Mouse (Mus musculus) forebrain, postnatal 0 days (tissue): ENCODE results near the gene Mphosph6. TPM values are rescaled to one million over a fixed set of nuclear protein-coding genes. Genes with fewer than 3 reads are reported as not detected.

Experiments used
- ATAC-seq: fragments of 200-750 bp; cut with Nextera tagmentation; 2 replicates; pipeline ENCODE4 v1.8.0; 2017; ENCODE audit warnings: mild to moderate bottlenecking, moderate library complexity
- DNase-seq: peaks from one replicate; pipeline ENCODE4 v3.0.0-alpha.2; 2015
- H3K27ac ChIP-seq: fragments of 300-500 bp; sonication (generic); 2 replicates; pipeline ENCODE4 v1.5.1; 2014; ENCODE audit warnings: low read depth, mild to moderate bottlenecking, antibody characterized with exemption, low read length, moderate library complexity, mixed read lengths
- H3K27me3 ChIP-seq: fragments of 300-500 bp; sonication (generic); 2 replicates; pipeline ENCODE4 v1.6.1; 2014; ENCODE audit warnings: mild to moderate bottlenecking, low read length, mixed read lengths; ENCODE audit not compliant: insufficient read depth
- H3K36me3 ChIP-seq: fragments of 300-500 bp; sonication (generic); 2 replicates; pipeline ENCODE4 v1.6.1; 2014; ENCODE audit warnings: mild to moderate bottlenecking, moderate library complexity; ENCODE audit not compliant: insufficient read depth
- H3K4me1 ChIP-seq: fragments of 300-500 bp; sonication (generic); 2 replicates; pipeline ENCODE4 v1.6.1; 2014; ENCODE audit warnings: antibody characterized with exemption; ENCODE audit not compliant: insufficient read depth
- H3K4me2 ChIP-seq: fragments of 300-500 bp; sonication (generic); 2 replicates; pipeline ENCODE4 v1.6.1; 2014; ENCODE audit warnings: low read depth, mild to moderate bottlenecking, moderate library complexity
- H3K4me3 ChIP-seq: fragments of 300-500 bp; sonication (generic); 2 replicates; pipeline ENCODE4 v1.5.1; 2014; ENCODE audit warnings: low read depth, low read length, mixed read lengths
- H3K9ac ChIP-seq: fragments of 300-500 bp; sonication (generic); 2 replicates; pipeline ENCODE4 v1.6.1; 2014; ENCODE audit warnings: mild to moderate bottlenecking
- H3K9me3 ChIP-seq: fragments of 300-500 bp; sonication (generic); 2 replicates; pipeline ENCODE4 v1.6.1; 2016; ENCODE audit warnings: low read length
- CTCF ChIP-seq: sonication (generic); IDR thresholded peaks from 2 replicates; pipeline ENCODE4 v1.5.1; 2016; ENCODE audit warnings: antibody characterized with exemption, control low read depth, low read depth
- WGBS: fragments of 180-500 bp; shearing (Covaris S2); extraction: QIAGEN DNeasy Blood & Tissue Kit; methylation state at CpG from one replicate; pipeline ENCODE4 v1.1.7; 2014; 5-methylcytosine and 5-hydroxymethylcytosine counted together
- polyA plus RNA-seq: library from polyadenylated mRNA; unstranded; fragments of >200 nt; fragmentation: Nextera tagmentation; extraction: Ambion mirVana; gene quantifications from 2 replicates; pipeline ENCODE4 v1.2.1, GENCODE M21; 2015
- total RNA-seq: library from RNA; depleted of rRNA; stranded (reverse); fragments of >200 nt; gene quantifications from 2 replicates; pipeline ENCODE4 v1.2.3, GENCODE M21; 2014

Gene Mphosph6
- total and polyA plus RNA-seq, 2 experiments from 2014 or later = 18.5 to 38.8 TPM

GRCm38 (mm10) chr8:117771115-117771836 is 30.5 kb downstream of the Mphosph6 start:
- H3K27me3 ChIP-seq = no peaks in the 10 kb centered on the region
- 88% methylated on average over 9 of the region's 9 CpGs for WGBS
- ATAC-seq = no peak

DNA sequence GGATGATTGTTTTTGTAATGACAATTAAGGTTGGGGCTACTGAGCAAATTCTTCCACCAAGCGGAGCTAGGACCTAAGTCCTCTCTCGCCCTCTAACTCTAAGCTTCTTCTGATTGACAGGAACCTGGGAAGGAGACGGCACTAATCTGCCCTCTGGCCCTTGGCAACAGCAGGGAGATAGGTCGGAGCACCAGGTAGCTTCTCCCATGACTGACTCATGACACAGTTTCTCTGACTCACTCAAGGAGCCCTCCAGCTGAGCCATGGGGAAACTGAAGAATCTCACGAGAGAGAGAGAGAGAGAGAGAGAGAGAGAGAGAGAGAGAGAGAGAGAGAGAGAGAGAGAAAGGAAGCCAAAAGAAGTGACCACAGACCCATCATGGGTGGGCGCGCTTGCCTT is 32.8 kb downstream of the Mphosph6 start:
- DNase-seq (no peak), ATAC-seq (no peak)
- no peak overlapping the region for H3K9ac ChIP-seq
- no peaks in the 10 kb centered on the region for H3K36me3 ChIP-seq
- H3K4me1 ChIP-seq = no peaks in the 10 kb centered on the region
- no peak overlapping the region for H3K27ac ChIP-seq
- no peak overlapping the region for H3K4me3 ChIP-seq
- no peak overlapping the region for H3K4me2 ChIP-seq
- TF ChIP-seq CTCF = no peak
- no peaks in the 10 kb centered on the region for H3K27me3 ChIP-seq
- no peaks in the 10 kb centered on the region for H3K9me3 ChIP-seq
- 70% methylated on average over 7 of the region's 7 CpGs for whole genome bisulfite sequencing

More at GRCm38 (mm10) chr8:117771115-117771836, 30.5 kb downstream of the Mphosph6 start:
- no peak overlapping the region for H3K27ac ChIP-seq
- H3K9ac ChIP-seq = no peak overlapping the region
- no peak for DNase-seq
- H3K4me2 ChIP-seq = no peak overlapping the region
- TF ChIP-seq CTCF = no peak
- H3K9me3 ChIP-seq = no peaks in the 10 kb centered on the region
- no peaks in the 10 kb centered on the region for H3K36me3 ChIP-seq
- no peak overlapping the region for H3K4me3 ChIP-seq
- H3K4me1 ChIP-seq = no peaks in the 10 kb centered on the region

- ATAC-seq (no peak), DNase-seq (no peak)
- Histone ChIP-seq H3K4me1 (no peaks in the 10 kb centered on the region), H3K27me3 (no peaks in the 10 kb centered on the region), H3K27ac (no peak overlapping the region), H3K4me2 (no peak overlapping the region), H3K4me3 (no peak overlapping the region), H3K9me3 (no peaks in the 10 kb centered on the region), H3K36me3 (no peaks in the 10 kb centered on the region), H3K9ac (no peak overlapping the region)
- TF ChIP-seq CTCF = no peak
- 83% methylated on average over 5 of the region's 5 CpGs for WGBS
Measured at GRCm38 (mm10) chr8:117765947-117766346, 35.8 kb downstream of the Mphosph6 start.

- Histone ChIP-seq H3K27me3 (no peaks in the 10 kb centered on the region), H3K9ac (no peak overlapping the region), H3K36me3 (no peaks in the 10 kb centered on the region), H3K4me1 (no peaks in the 10 kb centered on the region), H3K4me3 (no peak overlapping the region), H3K9me3 (no peaks in the 10 kb centered on the region), H3K4me2 (no peak overlapping the region), H3K27ac (no peak overlapping the region)
- no peak for TF ChIP-seq CTCF
- ATAC-seq (no peak), DNase-seq (no peak)
- 81% methylated on average over 4 of the region's 4 CpGs for WGBS
Measured at GRCm38 (mm10) chr8:117764625-117765024, 37.1 kb downstream of the Mphosph6 start.

DNA sequence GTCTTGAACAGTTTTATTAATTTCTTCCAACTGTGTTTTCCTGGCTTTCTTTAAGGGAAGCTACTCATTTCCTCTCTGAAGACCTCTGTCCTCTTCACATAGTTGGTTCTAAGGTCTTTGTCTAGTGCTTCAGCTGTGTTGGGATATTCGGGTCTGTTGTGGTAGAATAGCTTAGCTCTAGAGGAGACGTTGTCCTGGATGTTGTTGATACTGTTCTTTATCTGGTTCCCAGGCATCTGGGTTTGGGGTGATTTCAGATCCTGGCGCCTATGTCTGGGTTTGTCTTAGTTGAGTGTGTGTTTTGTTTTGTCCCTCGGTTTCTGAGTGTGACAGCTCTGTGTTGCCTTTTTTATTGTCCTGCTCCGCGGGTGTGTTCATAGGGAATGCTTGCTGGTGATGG is 39.0 kb downstream of the Mphosph6 start:
- Histone ChIP-seq H3K36me3 (no peaks in the 10 kb centered on the region), H3K9me3 (no peaks in the 10 kb centered on the region), H3K27me3 (no peaks in the 10 kb centered on the region), H3K27ac (no peak overlapping the region), H3K4me1 (no peaks in the 10 kb centered on the region), H3K4me3 (no peak overlapping the region), H3K4me2 (no peak overlapping the region), H3K9ac (no peak overlapping the region)
- ATAC-seq (no peak), DNase-seq (no peak)
- no peak for TF ChIP-seq CTCF
- 88% methylated on average over 6 of the region's 6 CpGs for WGBS

DNA sequence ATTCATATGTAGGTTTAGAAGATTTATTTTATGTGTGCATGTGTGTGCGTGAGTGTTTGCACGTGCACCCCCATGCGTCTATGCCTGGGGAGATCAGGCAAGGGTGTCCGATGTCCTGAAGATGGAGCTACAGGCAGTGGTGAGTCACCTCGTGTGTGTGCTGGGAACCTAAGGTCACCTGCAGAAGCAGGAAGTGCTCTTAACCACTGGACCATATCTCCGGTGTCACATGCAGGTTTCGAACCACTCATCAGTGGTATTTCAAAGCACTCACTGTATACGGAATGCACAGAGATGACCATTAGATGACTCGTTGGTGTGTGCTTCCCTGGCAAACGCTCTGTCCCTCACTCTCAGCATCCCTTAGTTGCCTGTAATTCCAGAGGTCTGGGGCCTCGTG is 43.8 kb downstream of the Mphosph6 start:
- H3K27me3 ChIP-seq = no peaks in the 10 kb centered on the region
- no peak for TF ChIP-seq CTCF
- no peaks in the 10 kb centered on the region for H3K36me3 ChIP-seq
- no peak overlapping the region for H3K4me2 ChIP-seq
- H3K9me3 ChIP-seq = no peaks in the 10 kb centered on the region
- no peak overlapping the region for H3K9ac ChIP-seq
- DNase-seq (no peak), ATAC-seq (no peak)
- H3K4me3 ChIP-seq = no peak overlapping the region
- 87% methylated on average over 11 of the region's 11 CpGs for WGBS
- H3K27ac ChIP-seq = no peak overlapping the region
- no peaks in the 10 kb centered on the region for H3K4me1 ChIP-seq

DNA sequence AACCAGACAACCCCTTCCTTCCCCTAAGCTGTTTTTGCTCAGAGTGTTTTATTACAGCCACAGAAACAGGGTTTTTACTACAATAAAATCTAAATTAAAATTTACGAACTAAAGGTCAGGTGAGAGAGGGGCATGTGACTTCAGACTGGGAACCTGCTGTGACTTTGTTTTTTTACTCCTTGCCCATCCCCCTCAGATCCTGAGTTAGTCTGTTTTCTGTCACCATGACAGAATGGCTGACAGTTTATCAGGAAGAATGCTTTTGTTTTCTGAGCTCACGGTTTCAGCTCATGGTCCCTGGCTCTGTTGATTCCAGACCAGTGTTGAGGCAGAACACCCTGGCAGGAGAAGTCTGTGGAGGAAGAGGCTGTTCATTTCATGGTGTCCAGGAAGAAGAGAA is 52.3 kb downstream of the Mphosph6 start:
- no peak for TF ChIP-seq CTCF
- 50% methylated on average over 2 of the region's 2 CpGs for WGBS
- Histone ChIP-seq H3K27me3 (no peaks in the 10 kb centered on the region), H3K9ac (no peak overlapping the region), H3K4me2 (no peak overlapping the region), H3K9me3 (no peaks in the 10 kb centered on the region), H3K27ac (no peak overlapping the region), H3K36me3 (no peaks in the 10 kb centered on the region), H3K4me3 (no peak overlapping the region), H3K4me1 (no peaks in the 10 kb centered on the region)
- DNase-seq (no peak), ATAC-seq (no peak)
